Mouse (Mus musculus): ENCODE measurements at regions not wholly inside any gene's neighbourhood (a gene's known extent, or its start where the extent isn't known, plus 50 kb on each side); places are given as distances from the start of the nearest gene placed in this dataset.

- H3K9me3 ChIP-seq (replicated peaks; ENCODE audit: control insufficient read depth, low read length, poor library complexity, severe bottlenecking) = no peaks in the 10 kb centered on the region
- H3K27me3 ChIP-seq (ENCODE audit: control insufficient read depth, insufficient read depth, low read depth, low read length) = no peaks in the 10 kb centered on the region
- peak; percentile 97 for ATAC-seq
- H3K36me3 ChIP-seq (ENCODE audit: control insufficient read depth, insufficient read depth, low read length) = no peaks in the 10 kb centered on the region
- no peak overlapping the region for H3K4me2 ChIP-seq (ENCODE audit: low read length)
- no peaks in the 10 kb centered on the region for H3K4me1 ChIP-seq (ENCODE audit: control insufficient read depth, insufficient read depth, low read length)
- no peak overlapping the region for H3K4me3 ChIP-seq (ENCODE audit: low read depth, low read length)
- no peak overlapping the region for H3K9ac ChIP-seq (ENCODE audit: low read depth, low read length)
- H3K27ac ChIP-seq (ENCODE audit: low read length) = no peak overlapping the region
- 52% methylated on average over 4 of the region's 4 CpGs for WGBS
Measured at GRCm38 (mm10) chr3:17870895-17871482, 77.2 kb upstream of the Cypt12 start.

- ATAC-seq = no peak
- 49% methylated on average over 2 of the region's 2 CpGs for WGBS
- Histone ChIP-seq H3K27me3 (ENCODE audit: control insufficient read depth, insufficient read depth, low read depth, low read length) (no peaks in the 10 kb centered on the region), H3K36me3 (ENCODE audit: control insufficient read depth, insufficient read depth, low read length) (no peaks in the 10 kb centered on the region), H3K4me2 (ENCODE audit: low read length) (no peak overlapping the region), H3K9ac (ENCODE audit: low read depth, low read length) (no peak overlapping the region), H3K4me1 (ENCODE audit: control insufficient read depth, insufficient read depth, low read length) (no peaks in the 10 kb centered on the region), H3K4me3 (ENCODE audit: low read depth, low read length) (no peak overlapping the region), H3K27ac (ENCODE audit: low read length) (no peak overlapping the region), H3K9me3 (replicated peaks; ENCODE audit: control insufficient read depth, low read length, poor library complexity, severe bottlenecking) (no peaks in the 10 kb centered on the region)
Measured at GRCm38 (mm10) chr3:17895869-17896268, 52.3 kb upstream of the Cypt12 start.

- no peaks in the 10 kb centered on the region for H3K27me3 ChIP-seq (ENCODE audit: control insufficient read depth, insufficient read depth, low read depth, low read length)
- ATAC-seq = no peak
- 92% methylated on average over 4 of the region's 4 CpGs for WGBS
- H3K4me1 ChIP-seq (ENCODE audit: control insufficient read depth, insufficient read depth, low read length) = no peaks in the 10 kb centered on the region
- no peak overlapping the region for H3K4me3 ChIP-seq (ENCODE audit: low read depth, low read length)
- H3K27ac ChIP-seq (ENCODE audit: low read length) = no peak overlapping the region
- no peaks in the 10 kb centered on the region for H3K9me3 ChIP-seq (replicated peaks; ENCODE audit: control insufficient read depth, low read length, poor library complexity, severe bottlenecking)
- H3K9ac ChIP-seq (ENCODE audit: low read depth, low read length) = no peak overlapping the region
- H3K36me3 ChIP-seq (ENCODE audit: control insufficient read depth, insufficient read depth, low read length) = no peaks in the 10 kb centered on the region
- no peak overlapping the region for H3K4me2 ChIP-seq (ENCODE audit: low read length)
Measured at GRCm38 (mm10) chr3:17896756-17897155, 51.5 kb upstream of the Cypt12 start.

Small RNA genes lying in the stretch of these regions (microRNA-seq; reads per million reads assigned to microRNA genes)
- gene Mir124a-2 = 3.8 reads per million, percentile 19 among the genes with 10 or more reads in this experiment
